Mouse (Mus musculus): ENCODE results near the gene Cnmd.

DNA sequence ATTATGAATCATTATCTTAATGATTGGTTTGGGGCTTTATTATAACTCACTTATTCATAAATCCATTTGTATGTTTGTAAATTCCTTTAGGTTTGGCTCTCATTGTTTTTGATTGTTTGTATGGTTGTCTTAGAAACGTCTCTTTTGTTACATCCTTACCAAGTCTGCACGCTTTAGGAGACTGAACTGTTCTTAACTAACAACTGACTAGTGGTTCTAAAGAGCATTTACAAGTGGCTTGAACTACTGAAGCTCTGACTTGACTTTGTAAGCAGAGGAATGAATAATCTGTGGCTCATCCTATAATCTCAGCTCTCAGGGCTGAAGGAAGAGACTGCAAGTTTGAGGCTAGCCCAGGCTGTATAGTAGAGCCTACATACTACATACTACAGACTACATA lies 70.4 kb downstream of the Cnmd start:
- TF ChIP-seq CTCF (IDR thresholded peaks at IDR 0.05; ENCODE audit: extremely low read depth, insufficient read depth, insufficient read length, insufficient replicate concordance) (no peak), POLR2A (IDR thresholded peaks at IDR 0.05; ENCODE audit: low read depth, low read length) (no peak)
